Mouse (Mus musculus) stomach, embryonic 16.5 days (tissue): ENCODE results near the gene Igfbp2. TPM values are rescaled to one million over a fixed set of nuclear protein-coding genes. Genes with fewer than 3 reads are reported as not detected.

Experiments used
- ATAC-seq: fragments of 200-750 bp; cut with Nextera tagmentation; 2 replicates; pipeline ENCODE4 v1.8.0; 2017; ENCODE audit warnings: moderate number of reproducible peaks, moderate TSS enrichment; ENCODE audit not compliant: insufficient read depth, low FRiP score
- H3K27ac ChIP-seq: fragments of 300-500 bp; sonication (generic); 2 replicates; pipeline ENCODE4 v1.5.1; 2014; ENCODE audit warnings: low read length
- H3K27me3 ChIP-seq: fragments of 300-500 bp; sonication (generic); 2 replicates; pipeline ENCODE4 v1.6.1; 2014; ENCODE audit warnings: low read length, control low read depth, mixed read lengths; ENCODE audit not compliant: control insufficient read depth, insufficient read depth
- H3K36me3 ChIP-seq: fragments of 300-500 bp; sonication (generic); 2 replicates; pipeline ENCODE4 v1.6.1; 2014; ENCODE audit warnings: low read length; ENCODE audit not compliant: control insufficient read depth, insufficient read depth
- H3K4me1 ChIP-seq: fragments of 300-500 bp; sonication (generic); 2 replicates; pipeline ENCODE4 v1.6.1; 2014; ENCODE audit warnings: low read length, control low read depth, mixed read lengths; ENCODE audit not compliant: control insufficient read depth, insufficient read depth
- H3K4me2 ChIP-seq: fragments of 300-500 bp; sonication (generic); 2 replicates; pipeline ENCODE4 v1.6.1; 2014; ENCODE audit warnings: low read depth, low read length, mixed read lengths
- H3K4me3 ChIP-seq: fragments of 300-500 bp; sonication (generic); replicated peaks from 2 replicates; pipeline ENCODE4 v1.5.1; 2014; ENCODE audit warnings: mild to moderate bottlenecking, low read length
- H3K9ac ChIP-seq: fragments of 300-500 bp; sonication (generic); 2 replicates; pipeline ENCODE4 v1.6.1; 2014; ENCODE audit warnings: low read length
- H3K9me3 ChIP-seq: fragments of 300-500 bp; sonication (generic); replicated peaks from 2 replicates; pipeline ENCODE4 v1.6.1; 2016; ENCODE audit warnings: low read length, control low read depth; ENCODE audit not compliant: control insufficient read depth
- WGBS: fragments of 180-500 bp; shearing (Covaris S2); extraction: QIAGEN DNeasy Blood & Tissue Kit; methylation state at CpG from one replicate; pipeline ENCODE4 v1.1.7; 2014; 5-methylcytosine and 5-hydroxymethylcytosine counted together
- polyA plus RNA-seq: library from polyadenylated mRNA; unstranded; fragments of >200 nt; fragmentation: Nextera tagmentation; extraction: Ambion mirVana; gene quantifications from 2 replicates; pipeline ENCODE4 v1.2.1, GENCODE M21; 2015

Gene Igfbp2
- polyA plus RNA-seq, 1 experiment from 2014 or later = 375 TPM

DNA sequence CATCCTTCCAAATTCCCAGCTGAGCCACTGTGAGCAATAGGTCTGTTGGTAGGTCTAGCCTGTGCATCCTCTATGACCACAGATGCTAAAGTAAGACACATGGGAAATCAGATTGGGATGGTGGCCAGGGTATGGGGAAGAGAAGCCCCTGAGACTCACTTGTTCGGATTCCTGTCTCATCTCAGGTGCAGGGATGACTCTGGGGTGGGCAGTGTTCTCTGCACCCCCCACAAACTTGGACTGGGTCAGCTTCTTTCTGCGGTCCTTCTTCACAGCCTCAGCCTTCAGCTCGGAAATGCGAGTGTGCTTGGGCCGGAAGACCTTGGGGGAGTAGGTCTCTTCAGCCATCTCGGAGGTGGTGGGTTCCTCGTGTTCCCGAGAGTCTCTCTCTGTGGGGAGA is 39.4 kb downstream of the Igfbp2 start:
- Histone ChIP-seq H3K36me3 (peaks cover 15% of the 10 kb centered on the region; the same call in 1 of the 2 replicates), H3K4me2 (no peak overlapping the region), H3K4me1 (peaks cover 6% of the 10 kb centered on the region; the same call in 1 of the 2 replicates), H3K27ac (no peak overlapping the region), H3K9me3 (no peaks in the 10 kb centered on the region), H3K27me3 (no peaks in the 10 kb centered on the region), H3K4me3 (no peak overlapping the region), H3K9ac (no peak overlapping the region)
- 85% methylated on average over 8 of the region's 8 CpGs for WGBS
- no peak for ATAC-seq

DNA sequence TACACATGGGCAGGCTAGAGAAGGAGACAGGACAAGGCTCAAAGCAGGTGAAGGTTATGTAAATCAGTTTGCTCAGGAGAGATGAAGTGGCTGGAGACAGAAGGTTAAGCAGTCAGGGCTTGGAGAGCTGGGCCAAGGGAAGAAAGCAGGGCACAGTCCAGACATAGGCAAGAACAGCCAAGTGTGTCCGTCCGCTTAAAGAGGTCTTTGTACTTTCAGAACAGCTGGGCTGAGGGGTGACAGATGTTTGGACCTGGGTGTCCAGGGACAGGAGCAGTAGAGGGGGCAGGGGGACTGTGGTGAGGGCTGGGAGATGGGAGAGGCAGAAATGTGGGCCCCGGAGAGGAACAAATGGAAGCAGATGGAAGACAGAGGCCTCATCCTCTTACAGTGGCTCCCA is 40.0 kb downstream of the Igfbp2 start:
- Histone ChIP-seq H3K4me1 (peaks cover 7% of the 10 kb centered on the region; the same call in 1 of the 2 replicates), H3K9ac (no peak overlapping the region), H3K4me3 (no peak overlapping the region), H3K4me2 (no peak overlapping the region), H3K27ac (no peak overlapping the region), H3K9me3 (no peaks in the 10 kb centered on the region), H3K36me3 (peaks cover 11% of the 10 kb centered on the region; the same call in 1 of the 2 replicates), H3K27me3 (no peaks in the 10 kb centered on the region)
- ATAC-seq = no peak
- 66% methylated on average over 3 of the region's 3 CpGs for WGBS

DNA sequence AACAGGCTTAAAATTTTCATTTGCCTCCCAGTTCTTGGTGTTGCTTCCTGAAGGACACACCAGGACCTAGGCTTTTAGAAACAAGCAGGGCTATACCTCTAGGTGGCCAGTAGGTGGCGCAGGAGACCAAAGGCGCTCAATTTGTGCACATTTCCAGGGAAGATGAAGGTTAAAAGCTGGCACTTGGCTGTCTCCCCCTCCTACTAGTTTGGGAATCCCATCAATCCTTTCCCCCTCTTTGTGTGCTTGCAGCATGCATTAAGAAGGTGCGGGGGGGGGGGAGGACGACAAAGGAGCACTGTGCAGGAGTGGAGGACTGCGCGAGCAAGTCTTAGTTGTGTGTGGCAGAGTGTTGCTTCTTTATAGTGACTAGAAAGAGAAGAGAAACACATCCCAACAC is 41.6 kb downstream of the Igfbp2 start:
- 20% methylated on average over 6 of the region's 6 CpGs for WGBS
- no peaks in the 10 kb centered on the region for H3K36me3 ChIP-seq
- no peak overlapping the region for H3K27ac ChIP-seq

GRCm38 (mm10) chr1:72866417-72866816 is 42.1 kb downstream of the Igfbp2 start:
- Histone ChIP-seq H3K9ac (no peak overlapping the region), H3K4me3 (no peak overlapping the region), H3K4me2 (no peak overlapping the region), H3K36me3 (no peaks in the 10 kb centered on the region), H3K27ac (no peak overlapping the region), H3K9me3 (no peaks in the 10 kb centered on the region), H3K27me3 (no peaks in the 10 kb centered on the region), H3K4me1 (peaks cover 20% of the 10 kb centered on the region)
- WGBS = 51% methylated on average over 5 of the region's 5 CpGs
- ATAC-seq = no peak

More for the DNA sequence above, 41.6 kb downstream of the Igfbp2 start:
- H3K4me3 ChIP-seq = no peak overlapping the region
- H3K4me1 ChIP-seq = peaks cover 19% of the 10 kb centered on the region
- no peaks in the 10 kb centered on the region for H3K27me3 ChIP-seq
- no peak overlapping the region for H3K4me2 ChIP-seq
- no peaks in the 10 kb centered on the region for H3K9me3 ChIP-seq
- ATAC-seq = no peak
- H3K9ac ChIP-seq = no peak overlapping the region

- no peak for ATAC-seq
- Histone ChIP-seq H3K27ac (no peak overlapping the region), H3K9ac (no peak overlapping the region), H3K4me3 (no peak overlapping the region), H3K4me1 (peaks cover 25% of the 10 kb centered on the region), H3K36me3 (no peaks in the 10 kb centered on the region), H3K4me2 (no peak overlapping the region), H3K27me3 (no peaks in the 10 kb centered on the region), H3K9me3 (no peaks in the 10 kb centered on the region)
- WGBS = 46% methylated on average over 1 of the region's 1 CpGs
These were observed 43.0 kb downstream of the Igfbp2 start for GRCm38 (mm10) chr1:72867346-72867745.

- 69% methylated on average over 10 of the region's 10 CpGs for WGBS
- Histone ChIP-seq H3K4me1 (peaks cover 25% of the 10 kb centered on the region), H3K27ac (no peak overlapping the region), H3K4me3 (no peak overlapping the region), H3K36me3 (no peaks in the 10 kb centered on the region), H3K9ac (no peak overlapping the region), H3K9me3 (no peaks in the 10 kb centered on the region), H3K4me2 (no peak overlapping the region), H3K27me3 (no peaks in the 10 kb centered on the region)
- no peak for ATAC-seq
These were observed 44.3 kb downstream of the Igfbp2 start for GRCm38 (mm10) chr1:72868429-72869215.

GRCm38 (mm10) chr1:72869275-72869674 is 45.0 kb downstream of the Igfbp2 start:
- no peaks in the 10 kb centered on the region for H3K36me3 ChIP-seq
- H3K27ac ChIP-seq = no peak overlapping the region
- peak overlapping the region; percentile 94; the same call in 1 of the 2 replicates for H3K4me2 ChIP-seq
- no peaks in the 10 kb centered on the region for H3K27me3 ChIP-seq
- no peak overlapping the region for H3K9ac ChIP-seq
- peaks cover 25% of the 10 kb centered on the region for H3K4me1 ChIP-seq
- no peaks in the 10 kb centered on the region for H3K9me3 ChIP-seq
- ATAC-seq = no peak
- H3K4me3 ChIP-seq = no peak overlapping the region

GRCm38 (mm10) chr1:72869681-72870614 is 45.6 kb downstream of the Igfbp2 start:
- Histone ChIP-seq H3K4me2 (peak overlapping the region; percentile 94), H3K9ac (peak overlapping the region; percentile 68), H3K4me3 (peak overlapping the region; percentile 82), H3K9me3 (no peaks in the 10 kb centered on the region), H3K27ac (peak overlapping the region; percentile 84), H3K27me3 (no peaks in the 10 kb centered on the region), H3K36me3 (no peaks in the 10 kb centered on the region), H3K4me1 (peaks cover 25% of the 10 kb centered on the region)
- peak; percentile 20; the same call in 1 of the 2 replicates for ATAC-seq
- 5% methylated on average over 22 of the region's 22 CpGs for WGBS
